Mouse (Mus musculus): ENCODE data around the gene Pygo1. TPM values are rescaled to one million over a fixed set of nuclear protein-coding genes. Genes with fewer than 3 reads are reported as not detected.

Pygo1 gene
- polyA plus RNA-seq, 2 experiments from 2014 or later, result not detected

GRCm38 (mm10) chr9:72996806-72997205 lies 71.4 kb downstream of the Pygo1 start:
- ATAC-seq, result no peak

GRCm38 (mm10) chr9:73000487-73000886 lies 75.0 kb downstream of the Pygo1 start:
- no peak for ATAC-seq

GRCm38 (mm10) chr9:73001314-73002011 lies 76.0 kb downstream of the Pygo1 start:
- no peak for ATAC-seq

Other genes with a start within 250 kb of the Pygo1 start
- under 1 TPM in 1 of 2 experiments, not detected in 1; 0.04 TPM for gene Prtg, start 118.8 kb upstream of the Pygo1 start, polyA plus RNA-seq (2017; shearing (Covaris generic))
- gene Dyx1c1, start 33.1 kb downstream of the Pygo1 start, polyA plus RNA-seq (2017; shearing (Covaris generic)), result 1 to 10 TPM; 3.7 to 4.0 TPM
- under 1 TPM in 1 of 2 experiments, not detected in 1; 0.27 TPM for gene Gm44503, start 33.2 kb downstream of the Pygo1 start, polyA plus RNA-seq (2017; shearing (Covaris generic))
- gene Ccpg1os, start 59.7 kb downstream of the Pygo1 start, polyA plus RNA-seq (2017; shearing (Covaris generic)), result 1 to 10 TPM; 5.7 to 9.5 TPM
- 100 to 1,000 TPM in 1 of 2 experiments, 10 to 100 TPM in 1; 85.9 to 106 TPM for gene Ccpg1, start 59.8 kb downstream of the Pygo1 start, polyA plus RNA-seq (2017; shearing (Covaris generic))
- 10 to 100 TPM; 14.2 to 22.2 TPM for gene Pigb, start 114.7 kb downstream of the Pygo1 start, polyA plus RNA-seq (2017; shearing (Covaris generic))
- 10 to 100 TPM; 34.9 to 86.7 TPM for gene Rab27a, start 119.2 kb downstream of the Pygo1 start, polyA plus RNA-seq (2017; shearing (Covaris generic))
- under 1 TPM in 1 of 2 experiments, not detected in 1; 0.44 TPM for gene Khdc3, start 176.2 kb downstream of the Pygo1 start, polyA plus RNA-seq (2017; shearing (Covaris generic))
- not detected for gene Gm20509, start 176.8 kb downstream of the Pygo1 start, polyA plus RNA-seq (2017; shearing (Covaris generic))
- gene Rsl24d1, start 187.8 kb downstream of the Pygo1 start, polyA plus RNA-seq (2017; shearing (Covaris generic)), result 10 to 100 TPM; 78.8 to 89.1 TPM

All from CD4-positive, CD25-positive, alpha-beta regulatory T cell, adult 4 months (primary cell).